Mouse (Mus musculus) frontal cortex, postnatal 36 days (tissue): ENCODE results near the gene Efna2.

ENCODE experiments used
- DNase-seq, 2 experiments: peaks; one replicate each; pipeline ENCODE4 v3.0.0; 2022; ENCODE audit warnings: low spot score in 2 of 2

Gene Efna2

DNA sequence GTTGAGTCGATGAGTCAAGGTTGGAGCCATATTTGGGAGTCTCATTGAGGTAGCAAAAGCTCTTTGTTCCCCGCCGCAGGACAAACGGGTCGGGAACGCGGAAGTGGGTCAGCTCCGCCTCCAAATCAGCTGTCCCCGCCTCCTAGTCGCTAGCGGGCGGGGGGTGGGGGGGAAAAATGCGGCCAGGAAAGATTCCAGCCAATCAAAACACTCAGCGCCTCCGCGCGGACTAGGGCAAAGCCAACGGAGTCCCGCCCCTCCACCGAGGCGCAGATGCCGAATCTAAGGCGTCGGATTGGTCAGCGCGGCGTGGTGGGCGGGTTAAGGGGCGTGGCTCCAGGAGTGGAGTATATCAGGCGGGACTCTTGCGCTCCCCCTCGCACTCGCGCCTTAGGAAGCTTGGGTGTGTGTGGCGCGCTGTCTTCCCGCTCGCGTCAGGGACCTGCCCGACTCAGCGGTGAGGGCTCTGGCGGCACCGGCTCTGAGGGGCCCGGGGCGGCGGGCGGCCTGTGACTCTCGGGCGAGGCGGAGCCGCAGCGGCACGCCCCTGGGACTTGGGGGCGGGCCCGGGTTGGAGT lies 11.7 kb upstream of the Efna2 start:
- DNase-seq: peak; percentile 98

DNA sequence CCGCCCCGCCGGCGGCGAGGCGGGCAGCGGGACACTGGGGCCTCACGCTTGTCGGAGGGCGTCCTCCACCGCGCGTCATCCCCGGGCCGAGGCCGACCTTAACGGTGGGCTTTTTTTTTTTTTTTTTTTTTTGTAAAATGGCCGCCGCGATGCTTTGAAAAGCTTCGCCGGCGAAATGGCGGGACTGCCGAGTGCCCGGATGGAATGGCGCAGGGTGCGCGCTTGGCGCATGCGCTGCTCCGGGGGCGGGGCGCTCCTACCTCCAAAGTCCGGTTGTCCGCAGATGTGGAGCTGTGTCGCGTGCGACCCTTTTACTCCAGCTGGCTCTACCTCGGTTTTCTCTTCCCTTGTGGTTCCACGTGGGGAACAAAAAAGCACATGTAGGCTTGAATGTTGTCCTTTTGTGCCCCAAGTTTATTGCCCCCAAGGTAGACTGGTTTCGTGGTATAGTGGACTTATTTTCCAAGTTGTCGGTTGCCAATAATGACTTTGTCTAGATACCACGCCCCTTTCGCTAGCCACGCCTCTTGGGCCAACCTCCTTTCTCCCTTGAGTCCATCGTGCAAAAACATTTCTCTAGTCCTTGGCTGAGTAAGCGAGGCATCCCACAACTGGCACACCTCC lies 11.1 kb upstream of the Efna2 start:
- peak; percentile 93 to 95 for DNase-seq

DNA sequence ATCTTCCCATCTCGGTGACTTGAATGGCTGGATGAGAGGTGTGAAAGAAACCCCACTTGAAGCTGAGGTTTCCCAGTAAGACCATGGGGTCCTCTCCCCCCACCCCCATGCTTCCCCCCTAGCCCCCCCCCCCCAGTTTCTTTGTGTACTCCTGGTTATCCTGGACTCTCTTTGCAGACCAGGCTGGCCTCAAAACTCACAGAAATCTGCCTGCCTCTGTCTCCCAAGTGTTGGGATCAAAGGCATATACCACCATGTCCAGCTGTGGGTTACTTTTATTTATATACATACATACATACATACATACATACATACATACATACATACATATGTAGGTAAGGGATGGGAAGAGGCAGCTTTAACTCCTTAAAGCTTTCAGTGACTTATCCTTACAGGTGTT lies 10.2 kb upstream of the Efna2 start:
- DNase-seq: no peak

DNA sequence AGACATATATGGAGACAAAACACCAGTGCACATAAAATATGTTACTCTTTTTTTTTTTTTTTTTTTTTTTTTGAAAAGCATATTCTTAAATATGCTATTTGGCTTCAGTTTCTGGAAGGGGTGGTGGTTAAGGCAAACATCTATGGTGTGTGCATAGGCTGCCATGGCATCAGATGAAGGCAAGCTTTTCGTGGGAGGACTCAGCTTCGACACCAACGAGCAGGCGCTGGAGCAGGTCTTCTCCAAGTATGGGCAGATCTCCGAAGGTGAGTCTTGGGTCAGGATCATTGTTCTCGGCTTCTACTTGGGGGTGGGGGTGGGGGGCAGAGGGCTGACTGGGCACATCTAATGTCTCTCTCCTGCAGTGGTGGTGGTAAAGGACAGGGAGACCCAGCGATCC lies 9.6 kb upstream of the Efna2 start:
- DNase-seq: no peak

DNA sequence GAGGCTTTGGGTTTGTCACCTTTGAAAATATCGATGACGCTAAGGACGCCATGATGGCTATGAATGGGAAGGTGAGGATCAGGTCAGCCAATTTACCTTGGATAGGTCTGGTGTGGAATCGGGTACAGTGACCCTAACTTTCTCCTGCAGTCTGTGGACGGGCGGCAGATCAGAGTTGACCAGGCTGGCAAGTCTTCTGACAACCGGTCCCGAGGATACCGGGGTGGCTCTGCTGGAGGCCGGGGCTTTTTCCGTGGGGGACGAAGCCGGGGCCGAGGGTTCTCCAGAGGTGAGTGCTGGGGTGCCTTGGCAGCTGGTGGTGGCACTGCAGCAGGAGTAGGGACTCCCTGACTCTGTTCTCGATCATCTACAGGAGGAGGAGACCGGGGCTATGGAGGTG lies 9.2 kb upstream of the Efna2 start:
- no peak for DNase-seq

DNA sequence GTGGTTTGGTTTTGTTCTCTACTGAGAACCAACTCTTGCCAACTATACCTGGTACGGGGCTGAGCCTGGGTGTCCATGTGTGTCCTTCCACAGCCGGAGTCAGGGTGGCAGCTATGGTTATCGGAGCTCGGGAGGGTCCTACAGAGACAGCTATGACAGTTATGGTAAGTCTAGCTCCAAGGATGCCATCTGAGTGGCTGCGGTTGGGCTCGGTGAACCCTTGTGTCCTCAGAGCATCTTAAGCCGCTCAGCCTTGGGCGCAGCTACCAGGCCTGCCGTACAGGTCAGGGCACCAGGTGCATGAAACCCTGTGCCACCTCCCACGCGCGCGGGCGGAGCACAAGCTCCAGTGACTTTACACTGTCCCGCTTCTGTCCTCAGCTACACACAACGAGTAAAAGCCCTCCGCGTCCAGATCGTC lies 8.7 kb upstream of the Efna2 start:
- DNase-seq: no peak

DNA sequence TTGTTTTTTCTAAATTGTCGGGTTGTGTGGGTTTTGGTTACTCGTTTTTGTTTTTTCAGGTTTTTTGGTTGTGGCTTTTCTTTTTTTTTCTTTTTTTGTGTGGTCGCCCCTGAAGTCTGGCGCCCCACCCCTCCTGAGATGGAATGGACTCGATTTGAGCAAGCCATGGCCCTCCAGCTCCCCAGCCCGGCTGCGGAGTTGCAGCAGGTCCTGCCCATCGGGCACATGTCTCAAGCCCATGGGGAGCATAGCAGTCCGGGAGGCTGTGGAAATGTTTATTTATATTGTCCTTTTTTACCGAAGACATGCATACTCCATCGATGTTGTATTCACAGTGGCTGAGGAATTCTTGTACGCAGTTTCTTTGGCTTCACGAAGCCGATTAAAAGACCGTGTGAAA lies 8.0 kb upstream of the Efna2 start:
- no peak for DNase-seq

DNA sequence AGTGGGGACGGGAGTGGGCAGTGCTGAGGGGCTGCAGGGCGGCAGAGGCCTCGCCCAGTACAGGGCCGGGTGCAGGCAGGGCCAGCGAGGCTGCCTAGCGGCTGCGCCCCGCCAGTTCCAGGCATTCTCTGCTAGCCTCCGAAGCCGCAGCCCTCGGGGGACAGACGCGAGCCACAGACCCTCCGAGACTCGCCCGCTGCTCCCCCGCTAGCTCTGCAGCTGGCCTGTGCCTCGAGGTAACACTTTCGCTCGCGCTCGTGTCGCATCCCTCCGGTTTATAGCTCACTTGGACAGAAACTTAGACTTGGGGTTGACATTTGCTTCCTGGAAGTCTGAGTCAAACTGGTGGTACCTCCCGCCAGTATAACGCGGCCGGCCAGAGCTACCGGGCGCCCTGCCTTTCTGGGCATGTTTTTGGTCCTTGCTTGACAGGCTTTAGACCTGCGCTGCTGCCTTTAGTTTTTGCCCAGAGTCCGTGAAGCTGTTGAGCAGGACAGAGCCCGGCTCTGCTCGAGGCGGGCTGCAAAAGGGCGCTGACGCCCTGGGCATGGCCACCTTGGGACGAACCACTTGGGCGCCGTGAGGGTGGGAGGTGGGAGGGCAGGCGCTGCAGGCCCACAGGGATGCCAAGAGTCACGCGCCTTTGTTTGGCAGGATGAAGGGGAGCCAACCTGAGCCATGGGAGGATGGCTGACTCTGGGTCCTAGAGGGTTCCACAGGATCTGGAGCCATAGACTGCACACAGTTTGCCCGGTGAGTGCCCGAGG lies 7.3 kb upstream of the Efna2 start:
- no peak for DNase-seq

DNA sequence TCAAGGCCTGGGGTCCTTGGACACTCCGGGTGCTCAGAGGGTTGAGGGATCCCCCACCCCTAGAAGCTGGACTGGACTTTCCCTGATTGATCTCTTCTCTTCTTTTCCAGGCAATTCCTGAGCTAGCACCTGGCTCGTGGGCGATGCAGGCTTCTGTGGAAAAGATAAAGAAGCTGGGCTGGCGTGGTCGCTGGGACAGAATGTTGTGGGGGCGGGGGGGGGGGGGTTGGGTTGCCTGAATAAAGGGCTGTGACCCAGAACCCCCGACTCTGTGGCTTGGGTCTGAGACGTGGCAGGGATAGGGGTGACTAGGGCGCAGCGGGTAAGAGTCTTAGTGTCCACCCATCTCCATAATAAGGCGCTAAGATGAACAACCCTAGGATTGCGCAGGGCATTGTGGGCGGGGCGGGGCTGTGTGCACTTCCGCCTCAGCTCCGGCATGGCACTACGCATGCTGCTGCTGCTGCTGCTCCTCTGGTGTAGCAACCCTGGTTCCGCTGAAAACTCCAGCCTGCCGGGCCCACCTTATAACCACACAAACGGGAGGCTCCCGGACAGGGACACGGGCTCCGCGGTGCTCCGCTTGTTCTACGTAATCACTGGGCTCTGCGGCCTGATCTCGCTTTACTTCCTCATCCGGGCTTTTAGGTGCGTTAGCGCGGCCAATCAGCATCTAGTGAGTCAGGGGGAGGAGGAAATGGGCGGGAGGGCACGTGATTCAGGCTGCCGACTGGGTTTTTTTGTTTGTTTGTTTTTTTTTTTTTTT lies 6.6 kb upstream of the Efna2 start, which contains the start of gene 1600002K03Rik:
TSS of gene 1600002K03Rik (plus strand) at position 418 of the 766 bp plus-strand sequence.
- DNase-seq: peak; percentile 93

DNA sequence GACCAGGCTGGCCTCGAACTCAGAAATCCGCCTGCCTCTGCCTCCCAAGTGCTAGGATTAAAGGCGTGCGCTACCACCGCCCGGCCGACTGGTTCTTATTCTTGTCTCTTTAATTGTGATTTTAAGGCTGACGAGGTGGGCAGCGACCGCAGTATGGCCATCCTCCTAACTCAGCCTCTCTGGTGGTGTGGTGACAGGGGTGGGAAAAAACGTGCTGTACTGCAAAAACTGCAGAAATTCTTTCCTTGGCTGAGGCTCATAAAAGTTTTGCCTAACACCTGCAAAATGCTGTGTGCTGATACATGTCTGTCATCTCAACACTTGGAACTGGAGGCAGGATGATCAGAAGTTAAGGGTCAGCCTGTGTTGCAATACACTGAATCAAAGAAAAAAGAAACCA lies 5.9 kb upstream of the Efna2 start:
- DNase-seq: no peak

DNA sequence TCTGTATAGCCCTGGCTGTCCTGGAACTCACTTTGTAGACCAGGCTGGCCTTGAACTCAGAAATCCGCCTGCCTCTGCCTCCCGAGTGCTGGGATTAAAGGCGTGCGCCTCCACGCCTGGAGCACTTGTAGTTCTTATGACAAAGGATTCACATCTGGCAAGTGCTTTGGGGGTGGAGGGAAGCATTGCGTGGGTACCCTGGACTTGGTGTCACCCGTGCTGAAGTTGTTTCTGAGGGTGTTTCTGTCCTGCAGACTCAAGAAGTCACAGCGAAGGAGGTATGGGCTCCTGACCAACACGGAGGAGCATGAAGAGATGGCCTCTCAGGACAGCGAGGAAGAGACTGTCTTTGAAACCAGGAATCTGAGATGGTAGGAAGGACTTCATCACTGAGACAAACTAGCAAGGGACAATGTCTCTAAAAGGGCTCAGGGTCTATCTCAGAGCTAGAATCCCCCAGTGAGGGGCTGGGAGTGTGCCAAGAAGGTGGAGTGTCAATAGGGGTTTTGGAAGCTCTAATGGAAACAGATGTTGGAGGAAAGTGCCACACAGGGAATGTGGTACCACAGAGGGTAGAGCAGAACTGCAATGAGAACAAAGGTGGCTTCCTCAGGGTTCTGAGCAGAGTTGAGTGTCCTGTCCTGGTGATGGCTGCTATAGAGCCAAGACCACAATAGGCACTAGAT lies 5.2 kb upstream of the Efna2 start:
- DNase-seq: no peak

DNA sequence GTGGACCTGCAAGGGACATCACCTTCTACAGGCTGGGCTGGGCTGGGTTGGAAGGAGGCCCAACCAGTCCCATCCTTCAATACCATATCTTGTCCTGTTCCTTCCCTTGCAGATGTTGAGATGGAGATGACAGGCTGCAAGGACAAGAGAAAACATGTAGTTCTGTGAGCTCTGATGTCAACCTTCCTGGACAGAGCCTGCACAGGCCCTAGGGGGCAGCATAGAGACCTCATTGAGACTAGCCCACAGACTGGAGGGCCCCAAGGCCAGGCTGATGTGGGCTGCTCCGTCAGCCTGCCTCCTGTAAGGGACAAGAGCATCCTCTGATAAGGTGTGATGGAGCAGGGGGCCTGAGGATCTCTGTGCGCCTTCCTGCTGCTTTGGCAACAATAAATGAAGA lies 4.6 kb upstream of the Efna2 start:
- DNase-seq: no peak

DNA sequence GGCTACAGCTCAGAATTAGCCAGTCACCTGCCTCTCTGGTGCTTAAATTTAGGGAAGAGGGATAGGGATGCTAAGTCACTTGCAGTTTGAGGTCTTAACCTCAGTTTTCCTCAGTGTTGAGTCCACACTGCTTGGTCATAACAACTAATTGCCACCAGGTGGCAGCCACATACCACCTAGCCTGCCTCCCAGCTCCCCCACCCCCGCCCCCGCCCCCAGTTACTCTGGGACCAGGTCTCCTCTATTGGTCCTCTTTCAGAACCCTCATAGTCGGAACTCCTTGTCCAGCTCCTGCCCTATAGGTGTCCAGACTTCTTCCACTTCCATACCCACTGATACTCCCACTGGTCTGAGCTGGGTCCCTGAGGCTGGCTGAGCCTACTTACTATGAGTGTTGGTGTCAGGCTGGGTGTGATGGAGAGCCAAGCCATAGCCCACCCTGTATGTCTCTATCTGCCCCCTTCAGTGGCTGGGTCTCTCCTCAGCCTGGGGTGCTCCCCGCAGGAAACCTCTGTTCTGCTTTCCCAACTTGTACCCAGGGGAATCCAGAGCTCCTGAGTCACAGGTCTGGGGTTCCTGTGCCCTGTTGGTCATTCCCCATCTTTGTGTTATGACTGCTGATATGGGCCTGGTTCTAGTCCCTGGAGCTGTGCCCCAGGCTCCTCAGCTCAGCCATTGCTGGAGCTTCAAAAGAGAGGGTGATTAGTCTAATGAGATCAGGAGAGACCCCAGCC lies 3.6 kb upstream of the Efna2 start:
- peak in 1 of 2 experiments; percentile 61 for DNase-seq

DNA sequence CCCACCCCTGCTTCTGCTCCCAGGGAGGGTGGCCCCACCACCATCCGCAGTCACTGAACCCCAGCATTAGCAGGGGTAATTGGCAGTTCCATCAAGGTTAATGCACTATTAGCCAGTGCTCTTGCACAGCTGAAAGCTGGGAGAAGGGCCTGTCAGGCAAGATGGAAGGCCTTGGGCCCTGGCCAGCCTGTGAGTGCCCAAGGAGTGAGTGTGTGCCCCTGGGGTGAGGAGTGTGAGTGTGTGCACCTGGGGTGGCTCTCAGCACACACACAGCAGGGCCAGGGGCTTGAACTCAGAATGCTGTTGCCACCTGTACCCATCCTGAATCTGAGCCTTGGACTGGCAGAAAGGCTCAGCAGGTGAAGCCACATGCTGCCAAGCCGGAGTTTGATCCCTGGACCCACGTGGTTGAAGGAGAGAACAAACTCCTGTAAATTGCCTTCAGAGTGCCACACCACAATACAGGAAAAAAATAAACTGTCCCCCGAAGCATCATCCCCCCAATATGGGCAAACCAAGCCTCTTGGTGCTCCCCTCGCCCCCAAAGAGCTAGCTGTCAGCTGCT lies 2.9 kb upstream of the Efna2 start:
- DNase-seq: no peak

DNA sequence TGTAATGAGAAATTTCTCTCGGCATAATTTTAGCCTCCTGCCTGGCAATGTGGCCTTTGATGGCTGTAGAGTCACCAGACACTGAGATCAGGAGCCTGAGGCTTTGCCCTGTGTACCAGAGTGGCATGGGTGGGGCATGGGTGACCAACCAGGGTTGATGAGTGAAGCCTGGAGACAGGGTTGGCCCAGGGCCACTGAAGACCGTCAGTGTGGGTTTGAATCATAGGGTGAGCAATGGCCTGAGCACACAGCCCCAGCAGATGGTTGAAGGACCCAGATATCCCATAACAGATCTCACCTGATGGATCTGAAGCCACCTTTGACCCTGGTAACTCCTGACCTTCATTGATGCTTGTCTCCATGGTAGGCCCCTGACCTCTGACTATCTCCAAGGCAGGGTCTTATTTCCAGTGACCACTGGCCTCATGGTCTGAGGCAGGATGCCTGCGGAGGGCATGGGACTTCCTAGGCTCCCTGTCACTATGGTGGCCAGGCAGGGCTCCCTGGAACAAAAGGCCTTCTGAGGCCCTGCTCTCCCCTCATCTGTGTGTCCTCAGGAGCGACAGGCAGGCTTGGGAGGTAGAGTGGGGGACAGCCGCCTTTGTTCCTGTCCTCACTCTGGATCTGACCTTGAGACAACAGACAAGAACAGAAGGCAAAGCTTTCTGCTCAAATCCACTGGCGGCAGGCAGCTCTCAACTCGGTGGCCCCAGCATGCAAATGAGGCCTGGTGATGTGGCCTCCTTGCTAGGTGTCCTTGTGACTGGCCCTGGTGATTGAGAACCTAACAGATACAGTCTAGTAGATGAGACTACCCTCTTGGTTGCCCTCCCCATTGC lies 1.6 kb upstream of the Efna2 start:
- DNase-seq: no peak

DNA sequence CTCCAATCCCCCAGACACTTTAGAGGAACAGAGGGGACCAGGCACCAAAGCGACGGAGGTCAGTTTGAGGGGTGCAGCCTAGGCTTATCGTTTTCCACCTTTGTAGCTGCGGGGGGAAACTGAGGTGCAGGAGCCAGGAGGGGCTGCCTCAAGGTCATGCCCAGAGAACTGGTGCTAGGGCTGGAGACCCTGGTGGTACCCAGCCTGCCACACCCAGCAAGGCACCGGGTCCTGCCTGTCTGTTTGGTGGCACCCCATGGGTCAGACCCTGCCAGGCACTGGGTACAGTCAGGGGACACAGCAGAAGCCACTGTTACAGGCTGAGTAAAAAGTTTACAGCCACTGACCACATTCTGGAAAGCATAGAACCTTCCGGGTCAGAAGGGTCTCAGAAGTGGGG lies 1.0 kb downstream of the Efna2 start:
- DNase-seq: no peak

DNA sequence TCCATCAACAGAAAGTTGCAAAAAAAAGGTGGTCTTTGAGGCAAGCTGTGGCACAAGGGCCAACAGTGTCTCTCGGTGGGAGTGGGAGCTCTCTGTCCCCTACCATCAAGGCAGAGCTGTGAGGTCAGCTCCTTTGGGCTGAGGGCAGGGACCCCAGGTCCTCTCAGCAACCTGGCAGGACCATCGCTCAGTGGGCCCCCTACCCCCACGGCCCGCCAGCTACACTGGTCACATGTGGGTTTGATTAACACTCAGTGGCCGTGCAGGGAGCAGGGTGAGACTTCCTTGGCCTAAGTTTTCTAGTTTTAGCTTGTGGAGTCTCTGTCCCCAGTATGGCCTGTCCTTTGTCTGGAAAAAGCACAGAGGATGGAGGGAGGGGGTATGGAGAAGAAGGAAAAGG lies 1.5 kb downstream of the Efna2 start:
- DNase-seq: no peak

DNA sequence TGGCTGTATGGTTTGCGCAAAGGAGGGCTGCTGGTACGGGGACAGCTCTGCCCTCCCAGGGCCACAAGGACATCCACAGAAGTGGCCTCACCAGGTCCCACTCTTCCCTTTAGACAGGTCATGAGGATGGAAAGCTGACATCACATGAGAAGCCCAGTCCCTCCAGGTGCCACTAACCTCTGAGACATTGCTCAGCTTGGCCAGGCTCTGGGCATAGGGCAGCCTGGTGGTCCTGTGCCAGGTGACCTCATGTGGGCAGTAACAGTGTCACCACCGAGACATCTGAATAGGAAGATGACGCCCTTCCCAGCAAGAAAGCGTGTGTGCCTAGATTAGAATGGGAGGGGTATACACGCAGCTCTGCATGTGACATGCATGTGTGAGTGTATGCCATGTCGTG lies 3.3 kb downstream of the Efna2 start:
- no peak for DNase-seq

DNA sequence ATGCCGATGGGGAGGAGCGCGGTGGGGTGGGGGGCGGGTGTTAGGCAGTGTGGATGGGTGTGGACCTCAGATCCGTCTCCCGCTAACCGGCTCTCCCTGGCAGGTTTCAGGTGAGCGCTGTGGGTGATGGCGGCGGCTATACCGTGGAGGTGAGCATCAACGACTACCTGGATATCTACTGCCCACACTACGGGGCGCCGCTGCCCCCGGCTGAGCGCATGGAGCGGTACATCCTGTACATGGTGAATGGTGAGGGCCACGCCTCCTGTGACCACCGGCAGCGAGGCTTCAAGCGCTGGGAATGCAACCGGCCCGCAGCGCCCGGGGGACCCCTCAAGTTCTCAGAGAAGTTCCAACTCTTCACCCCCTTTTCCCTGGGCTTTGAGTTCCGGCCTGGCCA lies 7.4 kb downstream of the Efna2 start:
- no peak for DNase-seq

DNA sequence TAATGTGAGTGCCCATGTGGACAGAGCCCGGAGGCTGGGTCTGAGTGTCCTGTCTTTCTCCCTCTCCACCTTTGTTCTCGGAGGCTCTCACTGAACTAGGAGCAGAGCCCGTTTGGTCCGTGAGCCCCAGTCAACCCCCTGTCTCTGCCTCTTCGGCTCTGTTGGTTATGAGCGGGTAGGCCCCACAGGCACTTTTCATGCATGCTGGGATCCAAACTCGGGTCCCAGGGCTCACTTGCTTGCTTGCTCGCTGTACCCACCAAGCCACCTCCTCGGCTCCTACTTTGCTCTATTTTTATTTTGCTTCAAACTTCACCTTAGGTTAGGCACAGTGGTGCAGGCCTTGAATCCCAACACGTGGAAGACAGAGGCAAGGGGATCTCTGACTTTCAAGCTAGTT lies 8.5 kb downstream of the Efna2 start:
- DNase-seq: no peak
